In genomic region chr14:121918266-121918665, GRCm38 (mm10) we compare ENCODE assay signal across 25 mouse cellular contexts. TPM values are rescaled to one million over a fixed set of nuclear protein-coding genes. Genes with fewer than 3 reads are reported as not detected.
DNase-seq lines count a peak whose midpoint lies in the region; ATAC-seq and TF ChIP-seq lines count a peak whose summit lies in the region.
"Had no signal": no experiment of that assay in that cellular context is flagged by ENCODE, and none has a peak within 500 bp of the region (broad histone marks: within the 10 kb centered on the region; RNA-seq: fewer than 3 reads in every experiment).

No protein-coding gene starts in this region.

- no peak for TF ChIP-seq CTCF in liver, postnatal 0 days (IDR thresholded peaks at IDR 0.05; ENCODE audit: low read depth)

- TF ChIP-seq EP300 in liver, postnatal 0 days (IDR thresholded peaks at IDR 0.05; ENCODE audit: low read depth): no peak

- no peaks in the 10 kb centered on the region for H3K9me3 ChIP-seq in heart, embryonic 11.5 days (replicated peaks; ENCODE audit: control insufficient read depth, low read length)
- no peaks in the 10 kb centered on the region for H3K9me3 ChIP-seq in liver, embryonic 12.5 days (replicated peaks)
- H3K9me3 ChIP-seq in liver, postnatal 0 days (ENCODE audit: low read length): no peaks in the 10 kb centered on the region
- H3K9me3 ChIP-seq: forebrain, embryonic 12.5 days; G1E; heart, embryonic 12.5 days; hindbrain, embryonic 13.5 days; kidney, embryonic 15.5 days; lung, embryonic 15.5 days; midbrain, embryonic 10.5 days had no signal

- H3K4me3 ChIP-seq in heart, embryonic 11.5 days (ENCODE audit: low read depth, low read length): no peak overlapping the region
- H3K4me3 ChIP-seq in liver, embryonic 12.5 days: no peak overlapping the region
- H3K4me3 ChIP-seq in liver, postnatal 0 days (ENCODE audit: low read depth, low read length): no peak overlapping the region
- H3K4me3 ChIP-seq: forebrain, embryonic 12.5 days; heart, embryonic 12.5 days; hindbrain, embryonic 13.5 days; kidney, embryonic 15.5 days; lung, embryonic 15.5 days; midbrain, embryonic 10.5 days had no signal

- WGBS in heart, embryonic 11.5 days (ENCODE audit: insufficient replicate concordance): 88% methylated on average over 3 of the region's 3 CpGs
- 61% methylated on average over 3 of the region's 3 CpGs for WGBS in liver, embryonic 12.5 days (ENCODE audit: insufficient replicate concordance)
- 49% methylated on average over 3 of the region's 3 CpGs for WGBS in liver, postnatal 0 days (ENCODE audit: insufficient replicate concordance)

- H3K4me2 ChIP-seq in heart, embryonic 11.5 days: no peak overlapping the region
- H3K4me2 ChIP-seq in liver, embryonic 12.5 days: no peak overlapping the region
- no peak overlapping the region for H3K4me2 ChIP-seq in liver, postnatal 0 days (ENCODE audit: low read depth, low read length)
- H3K4me2 ChIP-seq: forebrain, embryonic 12.5 days; heart, embryonic 12.5 days; hindbrain, embryonic 13.5 days; kidney, embryonic 15.5 days; lung, embryonic 15.5 days had no signal

- H3K36me3 ChIP-seq in heart, embryonic 11.5 days (ENCODE audit: control insufficient read depth, insufficient read depth, low read length): peaks cover 7% of the 10 kb centered on the region; the same call in 1 of the 2 replicates
- H3K36me3 ChIP-seq in liver, embryonic 12.5 days: peaks cover 11% of the 10 kb centered on the region
- peaks cover 5% of the 10 kb centered on the region; the same call in 1 of the 2 replicates for H3K36me3 ChIP-seq in liver, postnatal 0 days (replicated peaks; ENCODE audit: insufficient read depth, low read length)

- peak; percentile 74 for DNase-seq in heart, adult 11 months
- DNase-seq in adipocyte (ENCODE audit: low spot score): peak; percentile 46
- no peak for DNase-seq in liver, postnatal 0 days
- no peak for DNase-seq in ovary, postnatal 14 days (ENCODE audit: low spot score)
- no peak for DNase-seq in cerebellum, postnatal 10 days
- DNase-seq: adrenal gland, postnatal 10 days; cerebellum, adult 18-20 months; cerebellum, postnatal 14 days; gastrocnemius, postnatal 10 days; heart, postnatal 4 days; kidney, postnatal 25 days; right cerebral cortex, adult 18-20 months; right cerebral cortex, postnatal 4 days had no signal

- peaks cover 11% of the 10 kb centered on the region for H3K4me1 ChIP-seq in heart, embryonic 11.5 days (ENCODE audit: control insufficient read depth, insufficient read depth, low read length)
- 0 out of 2 replicates have a peak, but pooled peaks cover 11% of the 10 kb centered on the region for H3K4me1 ChIP-seq in liver, embryonic 12.5 days
- 0 out of 2 replicates have a peak, but pooled peaks cover 2% of the 10 kb centered on the region for H3K4me1 ChIP-seq in liver, postnatal 0 days (ENCODE audit: insufficient read depth)
- H3K4me1 ChIP-seq: forebrain, embryonic 12.5 days; midbrain, embryonic 10.5 days had no signal

- no peak overlapping the region for H3K27ac ChIP-seq in heart, embryonic 11.5 days (ENCODE audit: low read depth, low read length)
- no peak overlapping the region for H3K27ac ChIP-seq in liver, embryonic 12.5 days
- no peak overlapping the region for H3K27ac ChIP-seq in liver, postnatal 0 days (ENCODE audit: low read depth)
- H3K27ac ChIP-seq: forebrain, embryonic 12.5 days; hindbrain, embryonic 13.5 days; kidney, embryonic 15.5 days; lung, embryonic 15.5 days; midbrain, embryonic 10.5 days had no signal

- H3K9ac ChIP-seq in heart, embryonic 11.5 days (ENCODE audit: low read depth, low read length): no peak overlapping the region
- no peak overlapping the region for H3K9ac ChIP-seq in liver, embryonic 12.5 days
- no peak overlapping the region for H3K9ac ChIP-seq in liver, postnatal 0 days (replicated peaks)
- H3K9ac ChIP-seq: forebrain, embryonic 12.5 days; heart, embryonic 12.5 days; hindbrain, embryonic 13.5 days; kidney, embryonic 15.5 days; lung, embryonic 15.5 days had no signal

- ATAC-seq in heart, embryonic 11.5 days (replicated peaks; ENCODE audit: insufficient number of reproducible peaks, low FRiP score, low TSS enrichment): no peak
- ATAC-seq in liver, embryonic 12.5 days: peak; percentile 64
- ATAC-seq in liver, postnatal 0 days: peak; percentile 90
- ATAC-seq: intestine, postnatal 0 days; midbrain, embryonic 16.5 days had no signal

- H3K27me3 ChIP-seq in heart, embryonic 11.5 days (ENCODE audit: control insufficient read depth, insufficient read depth, low read length): no peaks in the 10 kb centered on the region
- no peaks in the 10 kb centered on the region for H3K27me3 ChIP-seq in liver, embryonic 12.5 days (replicated peaks)
- H3K27me3 ChIP-seq in liver, postnatal 0 days (ENCODE audit: insufficient read depth, low read length): no peaks in the 10 kb centered on the region
- H3K27me3 ChIP-seq: forebrain, embryonic 12.5 days; heart, embryonic 12.5 days; hindbrain, embryonic 13.5 days; kidney, embryonic 15.5 days; lung, embryonic 15.5 days had no signal

RNA-seq across cellular contexts. Expression of gene Gpr18, which starts 2.7 kb away (rescaled TPM):
- polyA plus RNA-seq in heart, embryonic 11.5 days (2014; fragmentation: Nextera tagmentation; extraction: Ambion mirVana): 0.20 and 0.42 TPM in 2 replicates
- polyA plus RNA-seq in liver, embryonic 12.5 days (2016; fragmentation: Nextera tagmentation; extraction: Ambion mirVana): 0.08 TPM in 1 of 2 replicates, not detected in the other
- polyA plus RNA-seq in liver, postnatal 0 days (2015; fragmentation: Nextera tagmentation; extraction: Ambion mirVana): 0.78 and 0.81 TPM in 2 replicates
- polyA plus RNA-seq: G1E; limb, embryonic 14.5 days had no signal

RNA-seq across cellular contexts. Expression of gene Ubac2, which starts 39.8 kb away (rescaled TPM):
- 63.4 and 69.5 TPM in 2 replicates for polyA plus RNA-seq in heart, embryonic 11.5 days (2014; fragmentation: Nextera tagmentation; extraction: Ambion mirVana)
- 25.5 and 29.2 TPM in 2 replicates for polyA plus RNA-seq in liver, embryonic 12.5 days (2016; fragmentation: Nextera tagmentation; extraction: Ambion mirVana)
- polyA plus RNA-seq in liver, postnatal 0 days (2015; fragmentation: Nextera tagmentation; extraction: Ambion mirVana): 25.8 and 27.4 TPM in 2 replicates

RNA-seq across cellular contexts. Expression of gene Gpr183, which starts 46.7 kb away (rescaled TPM):
- polyA plus RNA-seq in heart, embryonic 11.5 days (2014; fragmentation: Nextera tagmentation; extraction: Ambion mirVana): 1.5 TPM in 2 replicates
- 1.8 and 2.1 TPM in 2 replicates for polyA plus RNA-seq in liver, embryonic 12.5 days (2016; fragmentation: Nextera tagmentation; extraction: Ambion mirVana)
- 0.94 and 0.95 TPM in 2 replicates for polyA plus RNA-seq in liver, postnatal 0 days (2015; fragmentation: Nextera tagmentation; extraction: Ambion mirVana)

Comparison
In these comparisons a context has a peak if more than half of its experiments do, and no peak if none do; other contexts are left out.
1. DNase-seq: peak in heart, adult 11 months (single experiment) and adipocyte (single experiment); none in liver, postnatal 0 days (single experiment), ovary, postnatal 14 days (single experiment) and cerebellum, postnatal 10 days (0 of 2).